Mouse (Mus musculus) neural tube, embryonic 10.5 days (tissue): ENCODE results near the gene Cldn9.

ENCODE experiments used
- DNase-seq: peaks from one replicate; pipeline ENCODE4 v3.0.0-alpha.2; 2017; ENCODE audit warnings: low spot score; ENCODE audit errors: extremely low spot score

Cldn9 gene

GRCm38 (mm10) chr17:23683856-23684672 is at the start of gene Cldn9:
Gene Cldn9, minus strand, starts transcription at chr17:23684026.
- no peak for DNase-seq

GRCm38 (mm10) chr17:23730441-23730840 is 46.6 kb upstream of the Cldn9 start:
- DNase-seq = no peak

- peak; percentile 80 for DNase-seq
These were observed 42.9 kb upstream of the Cldn9 start for GRCm38 (mm10) chr17:23726758-23727142.

- peak; percentile 92 for DNase-seq
These were observed 42.4 kb upstream of the Cldn9 start, which contains the start of gene Pkmyt1 for GRCm38 (mm10) chr17:23725999-23726757. Gene Pkmyt1, plus strand, starts transcription at chr17:23726336.

GRCm38 (mm10) chr17:23725477-23725876 is 41.7 kb upstream of the Cldn9 start:
- DNase-seq = no peak

- no peak for DNase-seq
These were observed 38.7 kb upstream of the Cldn9 start, which contains the start of gene 1520401A03Rik for GRCm38 (mm10) chr17:23722376-23723125. Gene 1520401A03Rik, minus strand, starts transcription at chr17:23722783.

- no peak for DNase-seq
These were observed 38.1 kb upstream of the Cldn9 start for GRCm38 (mm10) chr17:23721886-23722285.

GRCm38 (mm10) chr17:23719455-23719854 is 35.6 kb upstream of the Cldn9 start:
- DNase-seq = no peak

GRCm38 (mm10) chr17:23717003-23717402 is 33.2 kb upstream of the Cldn9 start:
- no peak for DNase-seq

- peak; percentile 85 for DNase-seq
These were observed 22.4 kb upstream of the Cldn9 start for GRCm38 (mm10) chr17:23706212-23706611.

- no peak for DNase-seq
These were observed 21.8 kb upstream of the Cldn9 start for GRCm38 (mm10) chr17:23705525-23706104.

- no peak for DNase-seq
These were observed 20.9 kb upstream of the Cldn9 start for GRCm38 (mm10) chr17:23704741-23705140.

- no peak for DNase-seq
These were observed 19.5 kb upstream of the Cldn9 start for GRCm38 (mm10) chr17:23703301-23703700.

GRCm38 (mm10) chr17:23700079-23700478 is 16.3 kb upstream of the Cldn9 start:
- DNase-seq = peak; percentile 84

- peak; percentile 54 for DNase-seq
These were observed 15.6 kb upstream of the Cldn9 start for GRCm38 (mm10) chr17:23699131-23700077.

- no peak for DNase-seq
These were observed 12.0 kb upstream of the Cldn9 start for GRCm38 (mm10) chr17:23695801-23696200.

GRCm38 (mm10) chr17:23694491-23694890 is 10.7 kb upstream of the Cldn9 start:
- DNase-seq = no peak

GRCm38 (mm10) chr17:23683226-23683625 is 600 bp downstream of the Cldn9 start:
- no peak for DNase-seq

- no peak for DNase-seq
These were observed 1.3 kb downstream of the Cldn9 start for GRCm38 (mm10) chr17:23682530-23682929.

- DNase-seq = no peak
These were observed 1.7 kb downstream of the Cldn9 start for GRCm38 (mm10) chr17:23682092-23682491.
